Mouse (Mus musculus) bone marrow macrophage, adult 2 months (primary cell): ENCODE measurements at regions not wholly inside any gene's neighbourhood (a gene's known extent, or its start where the extent isn't known, plus 50 kb on each side); places are given as distances from the start of the nearest gene placed in this dataset.

Experiments used
- H3K27ac ChIP-seq: 2 replicates; pipeline ENCODE4 v1.5.1; 2012; ENCODE audit warnings: low read depth, low read length; ENCODE audit not compliant: insufficient read depth
- H3K4me1 ChIP-seq: 2 replicates; pipeline ENCODE4 v1.6.1; 2012; ENCODE audit warnings: low read length; ENCODE audit not compliant: control insufficient read depth, insufficient read depth
- H3K4me3 ChIP-seq: 2 replicates; pipeline ENCODE4 v1.5.1; 2012; ENCODE audit warnings: mild to moderate bottlenecking, low read length, moderate library complexity; ENCODE audit not compliant: insufficient read depth
- CTCF ChIP-seq: IDR thresholded peaks from 2 replicates; pipeline ENCODE4 v1.5.1; 2012; ENCODE audit warnings: low read depth, mild to moderate bottlenecking, low read length, moderate library complexity
- POLR2A ChIP-seq: IDR thresholded peaks from 2 replicates; pipeline ENCODE4 v1.6.1; 2012; ENCODE audit warnings: mild to moderate bottlenecking, low read depth, low read length, borderline replicate concordance

DNA sequence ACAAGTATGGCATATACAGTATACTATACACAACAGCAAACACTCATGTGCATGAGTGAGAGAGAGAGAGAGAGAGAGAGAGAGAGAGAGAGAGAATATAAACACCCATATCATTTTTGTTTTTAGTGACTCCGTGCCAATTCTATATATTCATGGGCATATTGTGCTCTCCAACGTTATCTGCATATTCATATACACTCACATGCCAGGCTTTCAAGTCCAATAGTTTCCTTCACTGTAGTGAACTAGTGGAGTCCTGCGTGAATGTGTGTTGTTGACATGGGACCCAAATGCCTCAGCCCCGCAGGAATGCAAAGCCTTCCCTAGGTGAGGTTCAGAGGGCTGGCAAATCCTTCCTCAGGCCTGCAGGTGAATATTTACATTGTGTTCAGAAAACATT is 53.4 kb upstream of the Nab1 start:
- no peaks in the 10 kb centered on the region for H3K4me1 ChIP-seq
- H3K4me3 ChIP-seq: no peak overlapping the region
- H3K27ac ChIP-seq: no peak overlapping the region
- TF ChIP-seq CTCF (no peak), POLR2A (no peak)

DNA sequence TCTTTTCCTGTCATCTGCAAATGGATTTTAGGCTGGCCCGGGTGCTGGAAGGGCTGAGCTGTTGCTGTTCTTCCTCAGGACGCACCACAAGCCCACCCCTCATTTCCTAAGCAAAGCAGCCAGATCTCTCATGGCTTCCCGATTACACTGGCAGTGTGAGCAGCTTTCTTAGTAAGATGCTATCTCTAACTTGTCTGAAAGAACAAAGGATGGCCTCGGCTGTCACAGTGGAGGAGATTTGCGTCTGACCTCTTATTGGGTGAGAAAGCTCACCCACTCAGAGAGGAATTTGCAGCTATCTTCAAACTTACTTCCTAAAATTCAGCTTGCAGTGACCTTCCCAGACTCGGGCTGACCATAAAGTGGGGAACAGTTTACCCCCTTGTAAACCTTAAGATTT is 64.7 kb upstream of the Nemp2 start:
- Histone ChIP-seq H3K4me1 (no peaks in the 10 kb centered on the region), H3K27ac (no peak overlapping the region), H3K4me3 (no peak overlapping the region)
- TF ChIP-seq POLR2A (no peak), CTCF (no peak)

DNA sequence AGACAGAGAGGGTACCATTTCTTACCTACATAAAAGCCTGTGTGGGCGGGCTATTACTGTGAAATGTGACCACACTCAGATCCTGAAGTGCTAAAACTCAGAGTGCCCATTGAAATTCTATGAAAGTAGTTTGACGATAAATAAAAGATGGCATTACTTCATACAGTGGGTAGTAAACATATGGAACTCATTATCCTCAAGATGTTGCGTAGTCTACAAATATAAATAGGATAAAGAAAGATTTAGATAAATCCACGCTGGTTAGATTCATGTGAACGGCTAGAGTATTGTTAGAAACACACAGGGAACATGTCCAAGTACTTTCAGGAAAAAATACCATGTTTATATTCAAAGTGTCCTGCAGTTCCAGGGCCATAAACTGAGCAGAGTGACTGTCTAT is 58.8 kb upstream of the Nemp2 start:
- TF ChIP-seq CTCF: no peak
- no peak for TF ChIP-seq POLR2A
- Histone ChIP-seq H3K27ac (no peak overlapping the region), H3K4me3 (no peak overlapping the region)

DNA sequence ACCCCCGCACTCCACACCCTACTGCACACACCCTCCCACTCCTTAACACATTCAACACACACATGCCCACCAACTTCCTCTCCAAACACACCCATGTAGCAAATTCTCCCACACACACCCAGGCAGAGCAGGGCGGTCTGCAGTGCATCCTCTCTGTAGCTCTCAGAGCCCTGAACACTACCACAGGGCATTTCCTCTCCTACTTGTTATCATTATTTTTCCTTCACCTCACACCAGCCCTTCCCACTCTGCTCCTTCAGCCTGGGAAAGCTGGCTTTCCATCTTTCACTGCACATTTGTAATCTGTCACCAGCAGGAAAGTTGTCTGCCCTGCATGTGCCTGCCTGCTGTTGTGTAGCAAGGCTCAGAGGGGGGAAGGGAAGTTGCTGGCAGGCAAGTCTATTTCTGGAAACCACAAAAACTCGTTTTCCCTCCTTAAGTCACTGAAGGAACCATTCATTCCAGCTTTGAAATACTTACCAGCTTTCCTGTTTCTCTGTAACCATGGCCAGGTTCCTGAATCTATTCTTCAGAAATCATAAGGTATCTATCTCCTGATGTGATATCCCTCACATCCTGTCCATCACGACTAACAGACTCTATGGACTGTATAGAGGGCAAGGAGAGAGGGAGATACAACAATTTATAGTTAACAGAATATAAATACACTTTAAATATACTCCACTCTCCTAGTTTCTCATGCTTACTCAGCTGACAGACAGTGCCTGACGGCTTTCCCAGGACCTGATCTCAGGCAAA is 52.0 kb upstream of the Nemp2 start:
- H3K27ac ChIP-seq: peak overlapping the region; percentile 76
- peaks cover 30% of the 10 kb centered on the region for H3K4me1 ChIP-seq
- H3K4me3 ChIP-seq: peak overlapping the region; percentile 18
- no peak for TF ChIP-seq CTCF
- no peak for TF ChIP-seq POLR2A

More for the DNA sequence above, 58.8 kb upstream of the Nemp2 start:
- peaks cover under 1% of the 10 kb centered on the region; the same call in 1 of the 2 replicates for H3K4me1 ChIP-seq

DNA sequence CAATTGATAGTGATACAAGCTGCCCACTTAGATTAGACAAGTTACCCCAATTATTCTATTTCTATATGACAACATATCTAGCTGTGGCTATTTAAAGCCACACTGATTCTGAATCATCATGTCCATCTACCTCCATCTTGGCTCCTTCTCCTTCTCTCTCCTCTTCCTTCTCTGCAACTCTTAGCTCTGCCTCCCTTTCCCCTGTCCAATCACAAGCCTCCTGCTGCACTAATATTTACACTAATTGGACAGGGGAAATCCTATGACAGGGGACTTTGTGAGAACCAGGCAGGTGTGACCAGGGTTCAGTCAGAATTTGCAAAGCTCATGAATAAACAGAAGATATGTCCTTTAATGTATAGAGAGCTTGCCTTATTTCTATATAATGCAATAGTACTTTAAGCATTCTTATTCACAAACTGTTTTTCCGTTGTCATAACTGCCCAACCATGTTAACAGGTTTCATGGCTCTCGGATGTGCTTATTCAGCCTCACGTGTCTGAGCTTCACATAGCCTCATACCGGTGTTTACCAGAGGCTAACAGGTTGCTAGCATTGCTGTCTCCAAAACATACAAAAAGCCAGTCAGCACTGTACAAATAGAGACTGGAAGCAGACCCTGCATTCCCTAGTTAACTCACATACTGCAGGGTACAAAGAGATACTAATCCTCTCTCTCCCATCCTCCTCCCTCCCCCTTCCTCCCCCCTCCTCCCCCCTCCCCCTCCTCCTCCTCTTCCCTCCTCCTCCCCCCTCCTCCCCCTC is 50.2 kb upstream of the Nemp2 start:
- no peak for TF ChIP-seq POLR2A
- H3K27ac ChIP-seq: no peak overlapping the region
- no peak overlapping the region for H3K4me3 ChIP-seq
- peaks cover 30% of the 10 kb centered on the region for H3K4me1 ChIP-seq
